Mouse (Mus musculus) bone marrow macrophage, adult 2 months (primary cell): ENCODE measurements around the gene Trpc1. TPM values are rescaled to one million over a fixed set of nuclear protein-coding genes. Genes with fewer than 3 reads are reported as not detected.

ENCODE experiments used
- H3K27ac ChIP-seq: 2 replicates; pipeline ENCODE4 v1.5.1; 2012; ENCODE audit warnings: low read depth, low read length; ENCODE audit not compliant: insufficient read depth
- H3K4me1 ChIP-seq: 2 replicates; pipeline ENCODE4 v1.6.1; 2012; ENCODE audit warnings: low read length; ENCODE audit not compliant: control insufficient read depth, insufficient read depth
- H3K4me3 ChIP-seq: 2 replicates; pipeline ENCODE4 v1.5.1; 2012; ENCODE audit warnings: mild to moderate bottlenecking, low read length, moderate library complexity; ENCODE audit not compliant: insufficient read depth
- CTCF ChIP-seq: IDR thresholded peaks from 2 replicates; pipeline ENCODE4 v1.5.1; 2012; ENCODE audit warnings: low read depth, mild to moderate bottlenecking, low read length, moderate library complexity
- POLR2A ChIP-seq: IDR thresholded peaks from 2 replicates; pipeline ENCODE4 v1.6.1; 2012; ENCODE audit warnings: mild to moderate bottlenecking, low read depth, low read length, borderline replicate concordance
- polyA plus RNA-seq: library from polyadenylated mRNA; stranded (reverse); fragments of >200 nt; gene quantifications from 2 replicates; pipeline ENCODE4 v1.2.4, GENCODE M21; 2012; ENCODE audit not compliant: missing spikeins, insufficient read depth, insufficient read length

Gene Trpc1
- polyA plus RNA-seq, 1 experiment: 0.12 TPM

- TF ChIP-seq CTCF (no peak), POLR2A (no peak)
- H3K4me1 ChIP-seq: no peaks in the 10 kb centered on the region
- H3K4me3 ChIP-seq: no peak overlapping the region
- H3K27ac ChIP-seq: no peak overlapping the region
Observed at GRCm38 (mm10) chr9:95675064-95675699, 75.0 kb downstream of the Trpc1 start.

GRCm38 (mm10) chr9:95672760-95673159 lies 77.4 kb downstream of the Trpc1 start:
- TF ChIP-seq POLR2A (no peak), CTCF (no peak; the same call in 1 of the 2 replicates)
- no peak overlapping the region for H3K4me3 ChIP-seq
- H3K4me1 ChIP-seq: no peaks in the 10 kb centered on the region
- no peak overlapping the region for H3K27ac ChIP-seq

GRCm38 (mm10) chr9:95672331-95672730 lies 77.8 kb downstream of the Trpc1 start:
- TF ChIP-seq CTCF (no peak), POLR2A (no peak)
- Histone ChIP-seq H3K4me1 (no peaks in the 10 kb centered on the region), H3K27ac (no peak overlapping the region), H3K4me3 (no peak overlapping the region)

GRCm38 (mm10) chr9:95668306-95668705 lies 81.9 kb downstream of the Trpc1 start:
- Histone ChIP-seq H3K27ac (no peak overlapping the region), H3K4me1 (no peaks in the 10 kb centered on the region), H3K4me3 (no peak overlapping the region)
- TF ChIP-seq POLR2A: no peak
- TF ChIP-seq CTCF: no peak

- Histone ChIP-seq H3K4me3 (no peak overlapping the region), H3K27ac (no peak overlapping the region), H3K4me1 (no peaks in the 10 kb centered on the region)
- no peak for TF ChIP-seq CTCF
- TF ChIP-seq POLR2A: no peak
Observed at GRCm38 (mm10) chr9:95667836-95668235, 82.3 kb downstream of the Trpc1 start.

GRCm38 (mm10) chr9:95665835-95666234 lies 84.3 kb downstream of the Trpc1 start:
- H3K4me3 ChIP-seq: no peak overlapping the region
- no peak for TF ChIP-seq POLR2A
- no peak for TF ChIP-seq CTCF
- no peak overlapping the region for H3K27ac ChIP-seq
- H3K4me1 ChIP-seq: no peaks in the 10 kb centered on the region

GRCm38 (mm10) chr9:95664290-95664989 lies 85.7 kb downstream of the Trpc1 start:
- Histone ChIP-seq H3K4me1 (no peaks in the 10 kb centered on the region), H3K4me3 (no peak overlapping the region), H3K27ac (no peak overlapping the region)
- no peak for TF ChIP-seq CTCF
- no peak for TF ChIP-seq POLR2A

- H3K4me3 ChIP-seq: no peak overlapping the region
Observed at GRCm38 (mm10) chr9:95657941-95658340, 92.2 kb downstream of the Trpc1 start.

More at GRCm38 (mm10) chr9:95657941-95658340, 92.2 kb downstream of the Trpc1 start:
- TF ChIP-seq POLR2A (no peak), CTCF (no peak)
- Histone ChIP-seq H3K27ac (no peak overlapping the region), H3K4me1 (no peaks in the 10 kb centered on the region)

Other genes starting within 250 kb of the Trpc1 start
- 51.8 and 58.0 TPM in 2 replicates for gene U2surp, start 238.4 kb downstream of the Trpc1 start, polyA plus RNA-seq
- not detected in 2 replicates for gene Paqr9, start 190.7 kb downstream of the Trpc1 start, polyA plus RNA-seq
- gene Pcolce2, start 112.8 kb downstream of the Trpc1 start, polyA plus RNA-seq: not detected in 2 replicates
- not detected in 2 replicates for gene Pls1, start 94.9 kb upstream of the Trpc1 start, polyA plus RNA-seq
- 7.6 and 7.8 TPM in 2 replicates for gene Atr, start 107.2 kb upstream of the Trpc1 start, polyA plus RNA-seq
- gene Xrn1, start 204.4 kb upstream of the Trpc1 start, polyA plus RNA-seq: 20.1 and 23.5 TPM in 2 replicates